Mouse (Mus musculus) erythroblast, embryonic 14.5 days (primary cell): ENCODE results near the gene Ogfod3.

ENCODE experiments used
- GATA1 ChIP-seq: IDR thresholded peaks from 2 replicates; pipeline ENCODE4 v1.6.1; 2012; ENCODE audit warnings: low read length, inconsistent platforms, mixed read lengths
- TAL1 ChIP-seq: IDR thresholded peaks from 3 replicates; pipeline ENCODE4 v1.6.1; 2012; ENCODE audit warnings: low read length, inconsistent platforms, mixed read lengths

DNA sequence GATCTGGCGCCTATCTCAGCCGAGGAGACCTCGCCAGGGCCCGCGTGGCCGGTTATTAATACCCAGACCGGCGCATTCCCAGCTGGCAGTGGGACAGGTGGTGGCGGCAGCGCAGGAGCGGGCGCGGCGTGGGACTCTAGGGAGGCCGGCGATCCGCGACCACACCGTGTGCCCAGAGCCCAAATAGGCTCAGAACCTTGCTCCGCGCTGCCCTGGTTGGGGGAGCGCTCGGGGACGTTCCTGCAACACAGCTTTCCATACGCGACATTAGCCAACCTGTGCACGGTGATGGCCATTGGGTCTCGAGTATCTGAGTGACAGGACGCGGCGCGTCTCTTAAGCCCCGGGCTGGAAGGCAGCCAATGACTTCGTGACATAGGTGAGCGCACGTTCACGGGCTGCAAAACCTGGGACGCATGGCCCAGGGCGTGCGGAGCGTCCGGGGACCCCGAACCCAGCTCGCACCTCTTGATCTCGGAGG, 48.1 kb downstream of the Ogfod3 start:
- TF ChIP-seq GATA1 = no peak
- TF ChIP-seq TAL1 = no peak
